Mouse (Mus musculus) E14TG2a.4 (cell line): Measurements from ENCODE around the gene C1ql1.

Experiments used
- CTCF ChIP-seq: conservative IDR thresholded peaks from 2 replicates; pipeline ENCODE4 v1.5.1; 2014; ENCODE audit warnings: low read length
- NANOG ChIP-seq: IDR thresholded peaks from 2 replicates; pipeline ENCODE4 v1.6.1; 2014; ENCODE audit warnings: borderline replicate concordance, low read length, mixed read lengths
- POU5F1 ChIP-seq: IDR thresholded peaks from 2 replicates; pipeline ENCODE4 v1.6.1; 2014; ENCODE audit warnings: low read length, borderline replicate concordance

DNA sequence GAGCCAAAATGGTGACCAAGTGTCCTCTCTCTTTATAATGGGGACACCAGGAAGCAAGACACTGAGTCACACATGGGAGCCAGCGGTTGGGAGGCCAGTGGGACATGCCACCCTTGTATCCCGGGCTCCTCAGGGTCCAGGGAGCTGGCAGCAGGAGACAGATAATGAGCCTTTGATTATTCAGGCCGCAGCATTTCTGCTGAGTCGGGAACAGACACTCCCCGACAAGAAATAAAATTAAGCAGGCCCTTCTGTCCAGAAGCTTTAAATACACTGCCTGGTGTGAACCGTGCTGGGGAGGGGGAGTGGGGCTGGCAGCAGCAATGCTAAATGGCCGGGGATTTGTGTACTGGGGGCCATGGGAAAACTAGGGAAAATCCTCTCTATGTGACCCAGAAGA, 35.1 kb downstream of the C1ql1 start:
- TF ChIP-seq CTCF: no peak
- TF ChIP-seq NANOG: no peak
- TF ChIP-seq POU5F1: no peak
